Mouse (Mus musculus): ENCODE measurements at regions not wholly inside any gene's neighbourhood (a gene's known extent, or its start where the extent isn't known, plus 50 kb on each side); places are given as distances from the start of the nearest gene placed in this dataset.

DNA sequence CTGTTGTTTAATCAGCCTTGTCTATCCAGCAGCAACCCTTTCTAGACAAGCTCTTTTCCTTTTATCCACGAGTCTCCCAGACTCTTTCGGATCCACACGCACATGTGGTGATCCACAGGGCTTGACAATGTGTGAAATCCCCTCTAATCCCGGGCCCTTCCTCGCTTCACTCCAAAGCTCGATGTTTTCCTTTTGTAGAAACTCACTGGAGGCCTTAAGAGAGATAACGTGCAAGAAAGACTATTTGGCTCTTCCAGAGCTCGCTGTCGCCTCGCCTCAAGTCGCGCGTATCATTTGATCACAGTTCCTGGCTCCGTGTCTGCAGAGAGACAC lies 234.9 kb downstream of the Gm5426 start:
- no peak for DNase-seq (ENCODE audit: low spot score in 2 of 2)

DNA sequence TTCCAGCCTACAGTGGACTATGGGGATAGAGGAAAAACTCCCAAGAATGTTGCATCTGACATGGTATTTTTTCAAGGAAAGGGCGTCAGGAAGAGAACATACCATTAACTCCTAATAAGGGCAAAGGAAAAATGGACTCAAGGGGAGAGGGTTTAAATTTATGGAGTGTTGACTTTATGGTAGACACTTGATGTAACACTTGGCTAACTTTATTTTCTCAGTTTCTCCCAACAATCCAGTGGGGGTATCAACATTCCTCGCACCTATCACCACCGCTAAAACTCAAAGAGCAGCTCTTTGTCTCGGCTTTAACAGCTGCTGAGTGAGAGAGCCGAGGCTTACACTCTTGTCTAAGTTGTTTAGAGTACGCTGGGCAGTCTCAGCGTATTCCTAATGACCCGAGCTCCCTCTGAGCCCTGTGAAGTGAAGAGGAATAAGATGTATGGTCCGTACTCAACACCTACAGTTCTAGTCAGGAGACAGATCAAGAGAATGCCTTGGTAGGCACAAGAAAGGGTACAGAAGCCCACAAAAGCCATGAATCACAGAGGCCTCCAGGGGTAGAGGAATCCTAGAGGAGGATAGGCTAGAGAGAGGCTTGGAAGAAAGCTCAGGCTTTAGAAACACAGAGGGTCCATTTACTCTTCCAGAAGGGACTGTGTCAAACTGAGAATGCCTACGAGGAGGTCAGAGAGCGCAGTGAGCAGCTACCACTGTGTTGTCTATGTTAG lies 236.4 kb downstream of the Gm5426 start:
- no peak for DNase-seq (ENCODE audit: low spot score in 2 of 2)

DNA sequence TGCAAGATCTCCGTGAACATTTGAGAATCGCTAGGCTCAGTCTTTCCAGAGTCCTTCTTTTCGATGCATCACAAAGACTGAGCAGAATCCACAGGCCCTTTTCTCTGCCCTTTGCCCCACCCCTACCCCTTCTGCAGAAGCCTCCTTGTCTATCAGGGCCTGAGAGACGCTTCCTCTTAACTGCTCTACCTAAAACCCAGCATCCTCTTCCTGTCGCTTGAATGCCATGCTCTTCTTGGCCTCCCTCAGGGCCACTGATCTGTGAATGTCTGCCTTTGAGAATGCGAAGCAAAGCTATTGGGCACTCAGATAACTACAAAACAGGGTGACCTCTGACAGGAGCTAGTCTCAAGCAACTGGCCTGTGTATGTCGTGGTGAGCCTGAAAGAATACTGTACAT lies 237.1 kb downstream of the Gm5426 start:
- DNase-seq (ENCODE audit: low spot score in 2 of 2), result no peak

DNA sequence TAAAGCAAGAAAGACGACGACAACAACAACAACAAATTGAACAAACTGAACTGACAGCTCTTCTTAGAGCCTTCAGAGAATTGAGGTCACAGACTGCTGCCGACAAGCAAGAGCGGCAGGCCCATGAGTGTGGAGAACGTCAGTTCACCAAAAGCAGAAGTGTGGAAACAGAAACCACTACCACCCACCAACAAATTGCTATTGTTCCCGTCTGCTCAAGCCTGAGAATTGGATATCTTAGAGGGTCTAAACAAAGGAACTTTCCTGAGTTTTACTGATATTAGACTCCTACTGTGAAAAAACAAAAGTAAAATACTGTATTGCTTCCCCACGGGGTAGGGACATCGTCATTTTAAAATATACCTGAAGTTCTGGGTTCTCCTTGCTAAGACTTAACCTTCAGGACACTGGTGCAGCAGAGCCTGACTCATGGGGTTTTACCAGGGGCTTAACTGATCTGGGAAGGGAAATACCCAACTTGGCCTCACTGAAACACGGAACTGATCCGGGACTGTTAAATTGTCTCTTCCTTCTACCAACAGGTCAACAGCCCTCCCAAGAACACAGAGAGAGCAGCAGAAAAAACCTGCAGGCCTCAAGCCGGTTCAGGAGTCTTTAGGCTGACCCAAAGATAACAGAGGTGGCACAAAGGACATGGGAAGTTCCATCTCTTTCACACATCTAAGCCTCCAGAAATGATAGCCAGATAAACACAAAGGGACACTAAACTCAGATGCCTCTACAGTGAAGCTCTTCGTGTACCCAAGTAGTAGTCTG lies 238.1 kb downstream of the Gm5426 start:
- DNase-seq (ENCODE audit: low spot score in 2 of 2), result no peak

DNA sequence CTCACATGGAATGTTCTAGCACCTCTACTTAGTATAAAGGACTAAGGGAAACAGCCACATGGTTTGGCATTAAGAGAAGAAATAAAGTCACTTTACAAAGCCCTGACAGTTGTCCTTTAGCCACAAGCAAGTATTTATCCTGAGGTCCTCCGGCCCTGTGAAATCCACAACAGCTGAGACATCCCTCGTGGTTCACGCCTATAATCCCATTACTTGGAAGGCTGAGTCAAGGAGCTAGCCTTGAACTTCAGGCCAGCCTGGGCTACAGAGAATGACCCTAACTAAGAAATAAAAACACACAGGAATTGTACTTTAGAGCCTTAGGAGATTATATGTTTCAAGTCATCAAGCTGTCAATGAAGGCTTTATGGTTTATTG lies 238.7 kb downstream of the Gm5426 start:
- no peak for DNase-seq (ENCODE audit: low spot score in 2 of 2)

DNA sequence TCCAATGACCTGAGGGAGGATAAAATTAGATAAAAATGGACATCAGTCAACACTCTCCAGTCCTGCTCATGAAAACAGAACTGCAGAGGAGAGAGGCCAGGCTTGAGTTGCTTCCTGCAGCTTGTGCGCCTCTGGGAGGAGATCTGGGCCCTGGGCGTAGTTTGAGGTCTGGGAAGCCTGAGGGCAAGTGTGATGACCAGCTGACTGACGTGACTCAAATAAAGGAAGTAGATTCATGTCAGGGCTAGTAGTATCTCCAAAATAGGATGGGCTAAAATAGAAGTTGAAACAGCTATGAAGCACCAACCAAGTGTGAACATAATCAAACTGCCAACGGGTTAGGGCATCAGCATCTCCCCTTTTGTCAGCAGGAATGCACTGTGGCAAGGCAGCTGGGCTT lies 239.3 kb upstream of the Btg1 start:
- DNase-seq (ENCODE audit: low spot score in 2 of 2), result no peak

DNA sequence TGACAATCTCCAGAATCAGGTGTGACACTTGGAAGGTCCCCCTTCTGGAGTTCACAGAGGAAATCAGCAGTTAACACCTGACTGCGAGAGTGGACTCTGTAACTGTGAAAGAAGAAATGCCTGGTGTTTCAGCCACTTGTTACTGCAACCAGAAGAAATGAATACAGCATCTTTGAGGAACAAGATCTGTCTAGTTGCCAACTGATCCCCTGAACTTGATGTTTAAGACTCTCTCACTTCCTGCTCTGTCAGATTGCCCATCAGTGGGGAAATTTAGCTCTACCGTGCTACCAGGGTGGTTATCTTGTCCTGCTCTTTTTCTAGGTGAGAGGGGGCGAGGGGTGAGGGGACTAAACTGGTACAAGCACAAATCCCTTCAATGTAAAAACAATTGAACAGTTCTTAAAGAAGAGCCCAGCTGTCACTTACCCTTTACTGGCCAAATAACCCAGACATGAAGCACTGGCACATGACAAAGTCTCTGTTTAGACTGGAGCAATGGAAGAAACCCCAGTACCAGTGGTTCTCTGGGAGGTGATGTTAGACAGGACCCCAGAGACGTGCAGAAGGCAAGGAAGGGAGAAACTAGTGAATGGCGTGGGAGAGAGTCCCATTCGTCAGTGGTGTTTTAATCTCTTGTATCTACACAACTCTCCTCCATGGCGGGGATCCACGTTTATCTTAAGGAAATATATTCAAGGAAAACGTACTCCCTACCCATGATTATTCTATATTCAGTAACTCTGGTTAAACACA lies 237.6 kb upstream of the Btg1 start:
- DNase-seq (ENCODE audit: low spot score in 2 of 2), result no peak

DNA sequence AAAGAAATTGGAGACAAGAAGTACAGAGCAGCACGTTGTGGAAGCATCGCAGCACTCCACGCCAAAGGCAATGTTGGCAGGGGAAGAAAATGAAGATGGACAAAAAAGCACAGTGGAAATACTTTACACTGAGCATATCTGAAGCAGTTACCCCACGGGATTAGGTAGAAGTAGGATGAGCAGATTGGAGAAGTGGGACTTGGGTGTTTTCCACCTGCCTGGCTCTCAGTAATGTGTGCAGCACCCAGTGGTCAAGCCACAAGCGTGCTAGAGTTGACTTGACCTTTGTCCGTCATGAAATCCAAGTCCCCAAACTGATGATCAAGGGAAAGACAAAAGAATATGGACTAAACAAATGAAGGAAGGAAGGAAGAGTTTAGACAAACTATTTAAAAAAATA lies 235.1 kb upstream of the Btg1 start:
- DNase-seq (ENCODE audit: low spot score in 2 of 2), result no peak

DNA sequence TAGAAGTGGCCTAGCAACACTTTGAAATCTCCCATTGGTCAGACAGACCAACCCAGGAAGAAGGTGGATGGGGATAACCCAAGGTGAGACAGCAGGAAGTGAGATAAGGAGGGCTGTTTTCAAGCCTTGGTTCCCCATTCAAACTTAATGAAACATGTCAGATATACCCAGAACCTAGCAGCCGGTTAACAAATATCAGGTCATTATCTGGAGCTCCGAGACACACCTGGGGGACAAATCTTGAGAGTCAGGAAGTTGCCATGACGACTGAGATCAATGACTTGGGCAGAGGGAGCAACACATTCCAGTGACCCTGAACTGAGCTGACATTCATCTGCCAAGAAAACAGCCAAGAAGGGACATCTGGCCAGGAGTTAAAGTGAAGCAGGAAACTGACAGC lies 225.1 kb upstream of the Btg1 start:
- no peak for DNase-seq (ENCODE audit: low spot score in 2 of 2)

DNA sequence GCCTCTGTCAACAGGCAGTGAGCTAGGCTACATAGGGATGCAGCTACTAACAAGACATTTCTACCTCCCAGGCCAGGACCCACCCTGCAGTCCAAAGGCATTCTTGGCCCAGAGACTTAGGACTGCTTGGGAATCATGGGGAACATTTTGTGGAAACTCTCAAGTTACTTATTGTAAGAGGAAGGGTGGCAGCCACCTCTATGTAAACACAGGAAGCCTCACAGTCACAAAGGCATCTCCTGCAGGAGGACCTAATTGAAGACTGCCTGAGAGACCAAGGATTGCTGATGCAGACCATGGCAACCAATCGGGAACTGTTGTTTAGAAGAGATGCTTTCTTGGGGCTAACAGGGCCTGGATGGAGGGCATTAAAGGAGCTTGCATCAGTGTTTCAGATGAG lies 224.0 kb upstream of the Btg1 start:
- DNase-seq (ENCODE audit: low spot score in 2 of 2), result no peak

DNA sequence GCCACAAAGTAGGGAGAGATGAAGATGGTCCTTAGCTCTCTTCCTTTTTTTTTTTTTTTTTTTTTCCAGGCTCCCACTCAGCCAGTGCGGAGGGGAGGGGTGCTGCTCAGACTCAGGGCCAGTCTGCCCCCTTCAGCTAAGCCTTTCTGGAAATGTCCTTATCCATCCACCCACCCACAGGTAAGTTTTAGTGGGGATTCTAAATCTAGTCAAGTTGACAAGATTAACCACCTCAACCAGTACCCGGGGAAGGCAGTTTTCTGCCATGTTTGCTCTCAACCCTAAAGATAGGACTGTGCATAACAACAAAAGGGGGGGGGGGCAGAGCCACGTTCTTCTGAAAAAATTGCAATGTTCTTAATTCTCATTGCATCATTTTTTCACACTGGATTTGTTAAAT lies 222.6 kb upstream of the Btg1 start:
- DNase-seq (ENCODE audit: low spot score in 2 of 2), result no peak

DNA sequence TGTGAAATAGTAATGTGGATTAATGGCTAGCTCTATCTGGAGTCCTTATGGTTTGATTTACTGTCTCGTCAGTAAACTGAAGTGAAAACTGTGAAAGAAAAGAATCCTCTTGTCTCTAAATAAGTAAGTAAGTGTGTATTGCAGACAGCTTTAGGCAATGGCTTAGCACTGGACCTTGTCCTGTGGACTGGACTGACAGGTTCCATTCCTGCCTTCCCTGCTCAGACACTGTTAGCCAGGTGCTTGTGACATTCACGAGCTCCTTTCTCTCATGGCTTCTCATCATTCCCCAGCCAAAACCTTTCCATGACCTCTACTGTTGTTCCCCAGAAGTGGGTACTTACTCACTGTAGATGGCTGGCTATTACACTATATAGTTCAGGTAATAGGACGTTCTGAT lies 221.8 kb upstream of the Btg1 start:
- DNase-seq (ENCODE audit: low spot score in 2 of 2), result no peak

DNA sequence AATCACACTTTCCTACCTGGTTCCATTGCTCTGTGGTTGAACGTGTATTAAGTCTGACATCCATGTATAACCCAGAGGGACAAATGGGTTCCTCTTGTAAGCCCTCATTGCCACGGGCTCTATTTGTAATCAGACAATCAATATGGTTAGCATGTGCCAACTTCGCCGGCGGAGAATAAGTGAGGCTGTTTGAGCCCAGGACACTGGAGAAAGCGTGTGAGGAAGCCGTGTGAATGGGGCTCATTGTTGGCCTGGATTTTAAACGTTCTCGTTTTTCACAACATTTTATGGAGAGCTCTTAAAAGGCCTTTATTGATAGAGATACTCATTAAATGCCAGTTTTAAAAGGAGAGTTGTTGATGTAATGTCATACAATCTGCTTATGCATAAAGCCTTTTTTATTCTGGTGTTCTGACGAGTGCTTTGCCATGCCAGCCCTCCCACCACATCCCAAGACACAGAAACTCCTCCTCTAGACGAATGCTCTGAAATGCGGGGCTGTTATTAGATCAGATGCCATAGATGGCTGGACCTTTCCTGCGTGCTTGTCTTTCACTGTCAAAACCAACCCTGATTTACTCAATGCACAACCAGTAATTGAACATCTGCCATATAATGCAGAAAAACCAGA lies 218.8 kb upstream of the Btg1 start:
- DNase-seq (ENCODE audit: low spot score in 2 of 2), result no peak

DNA sequence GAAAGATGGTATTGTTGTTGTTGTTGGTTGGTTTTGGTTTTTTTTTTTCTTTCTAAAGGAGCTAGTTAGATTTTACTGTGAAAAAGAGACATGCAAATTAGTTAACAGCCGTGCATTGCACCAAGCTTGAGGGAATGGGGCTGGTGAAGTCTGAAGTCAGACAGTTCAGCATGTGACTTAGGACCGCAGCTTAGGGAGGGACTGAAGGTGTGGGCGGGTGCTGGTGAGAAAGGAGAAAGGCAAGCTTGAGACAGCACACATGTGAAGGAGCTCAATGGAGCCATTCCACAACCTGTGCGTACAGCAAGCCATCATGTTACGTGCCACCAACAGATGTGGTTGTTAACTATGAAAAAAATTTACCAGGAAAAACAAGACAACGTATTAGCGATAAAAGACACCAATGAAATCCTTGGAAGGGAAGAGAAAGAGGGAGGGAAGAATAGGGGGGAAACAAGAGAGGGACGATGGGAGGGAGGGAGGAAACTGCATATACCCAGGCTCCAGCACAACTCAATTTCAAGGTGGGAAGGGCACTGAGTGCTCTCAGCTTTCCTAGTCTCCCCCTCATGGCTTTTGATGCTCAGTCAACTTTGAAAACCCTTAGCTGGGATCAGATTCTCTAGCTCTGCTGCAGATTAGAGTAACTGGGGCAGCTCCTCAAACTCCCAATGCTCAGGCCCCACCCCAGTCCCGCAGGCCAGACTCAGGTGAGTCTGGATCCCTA lies 218.1 kb upstream of the Btg1 start:
- DNase-seq (ENCODE audit: low spot score in 2 of 2), result no peak

DNA sequence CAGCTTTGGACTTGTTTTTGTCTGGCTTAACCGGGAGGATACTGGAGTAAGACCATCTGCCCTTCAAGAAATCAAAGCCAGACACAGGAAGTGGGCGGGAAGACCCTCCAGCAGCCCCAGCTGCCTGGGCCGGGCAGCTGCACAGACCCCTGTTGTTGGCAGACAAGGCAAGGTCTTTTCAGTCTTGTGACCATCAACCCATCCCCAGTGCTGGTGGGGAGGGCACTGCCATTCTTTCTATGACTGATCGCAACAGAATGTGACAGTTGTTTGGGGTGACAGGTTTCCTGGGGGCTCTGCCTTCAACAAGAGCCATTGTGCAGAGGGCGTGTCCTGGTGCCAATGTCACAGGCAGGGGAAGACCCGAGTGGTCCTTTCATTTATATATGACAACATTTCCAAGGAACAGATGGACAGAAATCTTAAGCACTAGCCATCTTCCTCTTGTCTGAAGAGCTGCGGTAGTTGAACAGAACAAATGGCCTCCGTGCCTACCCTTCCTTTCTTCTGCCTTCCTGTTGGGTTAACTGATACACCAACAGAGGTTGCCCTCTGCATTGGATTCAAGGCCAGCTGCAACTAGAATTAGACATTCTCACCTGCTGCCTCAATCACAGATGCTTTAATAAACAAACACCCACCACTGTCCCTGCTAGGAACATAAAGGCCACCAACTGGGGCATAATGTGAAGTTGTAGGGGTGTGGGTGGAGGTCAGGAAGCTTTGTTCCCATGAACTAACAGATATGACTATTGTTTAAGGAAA lies 217.0 kb upstream of the Btg1 start:
- no peak for DNase-seq (ENCODE audit: low spot score in 2 of 2)

DNA sequence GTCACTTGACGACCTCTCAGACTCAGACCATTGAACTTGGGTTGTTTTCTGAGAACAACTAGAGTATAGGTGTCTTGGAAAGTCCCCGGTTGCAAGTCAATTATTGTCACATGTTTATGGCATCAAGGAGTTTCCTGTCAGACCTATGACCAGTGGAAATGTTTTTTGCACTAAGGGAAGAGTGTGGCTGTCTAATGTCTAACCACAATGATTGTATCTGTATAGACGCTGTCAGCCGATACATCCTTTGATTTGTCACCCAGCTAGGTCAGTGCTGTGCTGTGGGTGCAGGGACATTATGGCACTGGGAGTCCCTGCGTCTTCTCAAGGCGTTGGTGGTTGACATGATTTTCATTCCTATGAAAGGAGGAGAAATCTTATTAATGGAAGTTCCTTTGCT lies 216.0 kb upstream of the Btg1 start:
- no peak for DNase-seq (ENCODE audit: low spot score in 2 of 2)

DNA sequence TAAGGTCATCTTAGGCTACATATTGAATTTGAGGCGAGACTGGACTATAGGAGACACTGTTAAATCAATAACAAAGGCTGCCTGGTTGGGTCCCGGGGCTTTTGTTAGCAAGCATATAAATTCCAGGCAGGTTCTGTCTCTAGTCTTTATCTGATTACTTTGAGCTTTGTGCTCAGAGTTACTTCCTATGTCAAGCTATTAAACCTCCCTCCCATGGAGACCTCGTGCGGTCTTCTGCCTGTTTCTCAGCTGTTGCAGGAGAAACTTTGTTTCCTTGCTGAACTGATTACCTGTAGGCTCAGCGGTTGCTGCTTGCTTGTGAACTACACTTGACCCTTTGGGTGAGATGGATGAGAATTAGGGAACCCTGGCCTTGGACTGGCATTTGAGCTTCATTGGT lies 210.5 kb upstream of the Btg1 start:
- DNase-seq (ENCODE audit: low spot score in 2 of 2), result no peak

DNA sequence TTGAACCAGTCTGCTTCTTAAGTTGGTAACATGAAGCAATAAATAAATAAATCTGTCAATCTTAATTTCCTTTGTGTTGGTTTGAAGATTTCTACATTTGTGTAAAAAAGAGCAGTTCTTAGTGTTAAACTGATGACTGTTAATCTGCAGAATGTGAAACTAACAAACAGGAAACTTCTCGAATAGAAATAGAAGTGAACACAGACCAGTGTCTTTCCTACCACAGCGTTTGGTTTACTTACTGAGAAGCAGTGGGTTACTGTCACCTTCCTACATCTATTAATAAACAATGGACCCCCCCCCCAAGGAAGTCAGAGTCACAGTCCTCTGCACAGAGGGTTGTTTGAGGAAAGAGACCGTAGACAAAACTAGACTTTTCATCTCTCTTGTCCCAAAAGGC lies 209.0 kb upstream of the Btg1 start:
- no peak for DNase-seq (ENCODE audit: low spot score in 2 of 2)

DNA sequence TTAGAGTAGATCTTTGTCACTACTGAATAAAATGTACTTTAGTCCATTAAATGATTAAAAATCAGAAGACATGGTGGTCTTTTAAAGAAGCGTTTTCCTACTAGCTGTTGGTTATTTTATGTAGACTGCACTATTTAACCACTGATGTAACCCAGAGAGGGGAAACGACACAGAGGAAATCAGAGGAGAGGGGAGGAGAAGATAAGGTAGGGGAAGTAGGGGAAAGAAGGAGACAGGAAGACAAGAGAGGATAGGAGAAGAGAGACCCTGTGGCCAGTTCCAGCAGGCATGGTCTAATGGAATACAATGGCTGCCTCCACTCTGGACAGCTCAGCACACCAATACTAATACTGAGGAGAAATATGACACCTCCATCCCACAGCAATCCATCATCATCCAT lies 208.6 kb upstream of the Btg1 start:
- DNase-seq (ENCODE audit: low spot score in 2 of 2), result no peak

DNA sequence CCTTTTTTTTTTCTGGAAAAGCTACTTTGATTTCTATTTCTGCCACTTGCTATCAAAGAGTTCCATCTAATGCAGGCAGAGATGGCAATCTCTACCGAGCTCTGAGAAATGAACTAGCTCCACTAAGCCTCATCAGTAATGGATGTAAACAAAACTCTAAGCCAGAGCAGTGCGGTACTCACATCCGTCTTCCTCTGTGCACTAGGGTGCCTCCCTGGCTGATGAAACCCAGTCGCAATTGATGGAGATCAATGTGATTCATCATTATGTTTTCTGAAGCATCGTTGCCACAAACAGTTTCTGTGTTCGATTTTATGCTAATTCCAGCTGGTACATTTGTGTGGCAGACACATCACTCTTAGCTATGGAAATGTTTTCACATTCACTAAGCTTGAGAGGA lies 206.8 kb upstream of the Btg1 start:
- DNase-seq (ENCODE audit: low spot score in 2 of 2), result no peak

DNA sequence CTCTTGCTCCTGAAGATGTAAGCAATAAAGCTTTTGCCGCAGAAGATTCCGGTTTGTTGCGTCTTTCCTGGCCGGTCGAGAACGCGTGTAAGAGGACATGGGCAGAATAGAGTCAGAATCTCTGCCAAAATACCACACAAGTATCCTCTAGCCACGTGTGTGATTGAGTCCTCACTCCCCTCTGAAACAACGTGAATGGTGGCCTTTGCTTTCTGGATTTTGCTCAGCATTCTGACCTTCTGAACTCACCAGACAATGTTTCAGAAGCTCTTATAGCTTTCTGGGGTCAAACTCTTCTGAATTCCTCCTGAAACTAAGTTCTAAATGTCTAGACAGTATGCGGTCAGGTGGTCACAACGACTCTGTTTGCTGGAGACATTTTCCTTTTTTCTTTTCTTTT lies 202.0 kb upstream of the Btg1 start:
- DNase-seq (ENCODE audit: low spot score in 2 of 2), result no peak
